Mouse (Mus musculus): ENCODE data around the gene Fgd5.
"Not testable (repeated sequence)": the region's sequence is repeated elsewhere in the genome, so short reads cannot be mapped to it uniquely, and the experiment has no call there.

Fgd5 gene

DNA sequence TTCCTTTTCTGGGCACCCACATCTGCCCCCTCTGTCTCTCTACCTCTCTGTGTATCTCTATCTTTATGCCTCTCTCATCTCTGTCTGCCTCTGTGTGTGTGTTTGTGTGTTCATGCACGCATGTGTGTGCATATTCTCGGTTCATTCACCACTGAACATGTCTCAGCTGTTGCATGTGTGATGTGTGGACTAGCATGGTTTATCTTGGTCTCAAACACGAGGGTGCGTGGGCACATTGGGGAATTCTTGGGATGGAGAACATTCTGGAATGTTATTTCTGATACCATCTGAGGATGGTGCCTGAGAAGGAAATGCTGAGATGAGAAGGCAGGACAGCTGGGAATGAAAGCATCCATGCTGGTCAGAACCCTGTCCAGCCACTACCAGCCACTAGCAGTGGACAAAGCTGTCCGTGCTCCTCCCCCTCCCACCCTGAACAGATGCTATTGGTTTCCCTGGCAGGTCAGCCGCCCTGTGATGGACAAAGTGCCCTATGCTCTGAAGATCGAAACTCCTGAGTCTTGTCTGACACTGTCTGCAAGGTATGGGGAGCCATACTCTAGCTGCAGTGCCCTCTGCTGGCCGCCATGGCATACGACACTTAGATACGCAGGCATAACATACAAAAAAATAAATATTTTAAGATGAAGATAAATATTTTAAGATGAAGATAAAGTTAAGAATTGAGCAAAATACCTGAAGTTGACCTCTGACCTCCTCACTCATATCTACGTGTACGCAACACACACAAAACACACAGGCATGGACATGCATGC is 87.2 kb downstream of the Fgd5 start:
- peak; percentile 30 for DNase-seq (ENCODE audit: low read depth, low spot score)

DNA sequence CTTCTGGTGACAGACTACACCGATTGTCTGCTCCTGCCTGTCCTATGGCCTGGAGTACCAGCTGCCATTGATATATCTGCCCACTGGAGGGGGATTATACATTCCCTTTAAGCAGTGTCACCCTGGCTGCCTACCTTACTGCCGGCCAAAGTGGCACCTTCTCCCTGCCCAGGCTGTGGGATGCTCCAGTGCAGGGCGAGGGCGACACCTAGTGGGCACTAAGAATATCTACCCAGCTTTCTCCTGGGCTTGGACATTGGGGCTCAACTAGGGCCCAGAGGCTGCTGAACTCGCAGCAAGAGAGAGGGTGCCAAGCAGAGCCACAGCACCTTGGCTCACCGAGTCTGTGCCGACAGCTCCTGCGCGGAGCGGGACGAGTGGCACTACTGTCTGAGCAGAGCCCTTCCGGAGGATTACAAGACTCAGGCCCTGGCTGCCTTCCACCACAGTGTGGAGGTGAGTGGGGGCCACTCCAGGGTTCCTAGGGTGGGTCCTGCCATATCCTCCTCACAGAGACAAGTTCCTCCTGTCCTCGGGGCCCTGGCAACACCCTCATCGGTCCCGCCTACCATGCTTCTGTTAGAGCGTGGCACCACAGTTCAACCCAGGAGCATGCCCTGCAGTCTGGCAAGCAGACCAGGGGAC is 88.6 kb downstream of the Fgd5 start:
- peak; percentile 60 for DNase-seq (ENCODE audit: low read depth, low spot score)

DNA sequence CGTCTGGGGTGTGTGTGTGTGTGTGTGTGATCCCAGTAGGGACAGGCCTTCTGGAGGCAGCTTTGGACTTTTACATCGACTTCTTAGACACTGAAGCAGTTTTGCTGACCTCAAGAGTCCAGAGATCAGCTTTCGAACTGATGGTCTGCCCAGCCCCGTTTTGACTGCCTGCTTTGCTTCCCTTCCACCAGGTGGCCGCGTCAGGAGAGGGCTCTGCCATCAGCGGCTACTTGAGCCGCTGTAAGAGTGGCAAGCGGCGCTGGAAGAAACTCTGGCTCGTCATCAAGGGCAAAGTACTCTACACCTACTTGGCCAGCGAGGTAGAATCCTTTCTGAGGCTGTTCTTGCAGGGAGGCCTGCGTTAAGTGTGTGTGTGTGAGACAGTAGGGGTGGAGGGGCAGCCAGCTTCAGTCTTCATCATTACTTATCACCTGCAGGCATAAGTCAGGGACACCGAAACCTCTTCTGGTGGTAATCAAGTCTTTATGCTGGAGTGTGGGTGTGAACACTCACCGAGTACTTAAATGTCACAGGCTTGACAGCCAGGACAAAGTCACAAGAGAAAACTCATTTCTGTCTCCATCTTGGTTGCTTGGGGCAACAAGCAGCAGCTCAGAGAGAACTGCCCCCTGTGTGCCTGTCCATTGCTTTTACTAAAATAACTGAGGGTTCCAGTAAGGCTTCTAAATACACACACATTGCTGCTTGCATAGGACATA is 92.6 kb downstream of the Fgd5 start:
- no peak for DNase-seq (ENCODE audit: low read depth, low spot score)

DNA sequence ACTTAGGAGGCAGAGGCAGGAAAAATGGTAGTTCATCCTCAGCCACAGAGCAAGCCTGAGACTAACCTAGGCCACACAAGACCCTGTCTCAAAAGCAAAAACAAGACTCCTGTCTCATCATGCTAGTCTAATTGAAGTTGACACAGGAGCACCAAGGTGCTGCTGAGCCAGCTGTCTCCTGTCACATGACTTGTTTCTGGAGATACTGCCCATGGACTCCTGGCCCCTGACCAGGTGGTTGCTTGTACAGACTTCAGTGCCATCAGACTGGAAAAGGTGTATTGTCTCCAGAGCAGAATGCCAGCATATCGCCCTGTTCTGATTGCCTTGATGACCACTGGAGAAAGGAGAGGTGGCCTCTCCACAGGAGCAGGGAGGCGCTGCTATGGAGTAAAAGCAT is 102.1 kb downstream of the Fgd5 start:
- no peak for DNase-seq (ENCODE audit: low read depth, low spot score)

DNA sequence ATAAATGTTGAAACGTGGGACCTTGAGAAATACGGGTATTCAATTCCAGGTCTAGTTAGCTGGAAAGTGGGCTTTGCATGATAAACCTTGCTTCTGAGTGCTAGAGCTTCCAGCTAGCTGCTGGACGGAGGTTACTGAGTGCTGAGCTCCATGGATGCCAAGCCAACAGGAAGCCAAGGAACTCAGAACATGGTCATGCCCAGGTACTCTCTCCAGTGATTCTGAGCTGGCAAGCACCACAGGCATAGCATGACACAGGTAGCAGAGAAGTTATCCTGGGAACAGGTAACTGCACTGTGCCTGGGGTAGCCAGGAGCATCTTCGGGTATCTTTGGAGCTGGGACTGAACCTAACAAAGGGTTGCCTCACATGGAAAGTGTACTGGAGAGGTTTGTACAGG is 104.1 kb downstream of the Fgd5 start:
- no peak for DNase-seq (ENCODE audit: low read depth, low spot score)

DNA sequence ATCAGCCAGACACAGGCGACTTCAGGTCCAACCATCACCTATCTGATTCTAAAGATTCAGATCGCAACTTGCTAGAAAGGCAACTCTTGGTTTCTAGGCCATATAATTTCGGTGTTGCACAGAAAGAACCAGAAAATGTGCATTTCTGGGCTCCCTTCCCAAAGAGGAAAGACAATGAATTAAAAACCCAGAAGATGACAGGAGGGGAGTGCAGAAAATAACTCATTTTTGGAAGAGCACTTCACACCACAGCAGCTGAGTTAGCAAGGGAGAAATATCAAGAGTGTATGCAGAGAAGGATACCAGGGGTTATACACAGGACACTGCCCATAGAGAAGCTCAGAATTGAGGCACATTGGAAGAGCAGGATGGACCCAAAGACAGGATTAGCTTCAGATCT is 106.3 kb downstream of the Fgd5 start:
- DNase-seq (ENCODE audit: low read depth, low spot score), result no peak

DNA sequence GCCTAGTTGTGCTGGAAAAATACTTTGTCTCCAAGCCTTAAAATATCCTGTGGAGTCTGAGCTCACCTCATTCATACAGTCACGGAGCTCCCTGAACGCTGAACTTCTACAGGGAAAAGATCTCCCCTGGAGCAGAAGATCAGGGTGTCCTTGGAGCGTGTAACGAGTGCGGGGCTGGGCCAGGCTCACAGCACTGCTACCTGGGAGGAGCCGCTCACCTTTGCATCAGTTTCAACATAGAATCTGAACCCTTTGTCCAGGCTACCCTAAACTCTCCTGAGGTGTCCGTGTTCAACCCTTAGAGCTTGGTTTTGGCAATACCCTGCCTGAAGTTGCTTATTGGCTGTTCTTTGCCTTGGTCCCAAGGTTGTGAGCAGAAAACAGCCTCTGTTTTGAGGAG is 110.5 kb downstream of the Fgd5 start:
- not testable (repeated sequence) for DNase-seq (ENCODE audit: low read depth, low spot score)

DNA sequence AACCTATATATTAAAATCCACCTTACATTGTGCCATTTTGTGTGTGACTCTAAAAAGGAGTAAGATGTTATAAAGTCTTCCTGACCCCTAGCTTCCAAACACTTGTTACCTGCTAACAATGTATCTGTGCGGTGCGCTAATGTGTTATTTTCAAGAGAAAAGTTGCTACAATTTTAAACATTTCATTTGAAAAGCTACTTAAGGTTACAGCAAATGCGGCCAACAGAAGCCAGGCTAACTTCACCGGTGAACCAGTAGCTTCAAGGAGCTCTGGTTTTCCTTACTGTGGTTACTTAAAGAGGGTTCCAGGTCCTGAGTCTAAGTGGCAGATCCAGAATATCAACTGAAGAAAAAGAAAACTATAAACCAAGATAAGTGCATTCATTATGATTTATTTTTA is 111.3 kb downstream of the Fgd5 start:
- DNase-seq (ENCODE audit: low read depth, low spot score), result no peak

DNA sequence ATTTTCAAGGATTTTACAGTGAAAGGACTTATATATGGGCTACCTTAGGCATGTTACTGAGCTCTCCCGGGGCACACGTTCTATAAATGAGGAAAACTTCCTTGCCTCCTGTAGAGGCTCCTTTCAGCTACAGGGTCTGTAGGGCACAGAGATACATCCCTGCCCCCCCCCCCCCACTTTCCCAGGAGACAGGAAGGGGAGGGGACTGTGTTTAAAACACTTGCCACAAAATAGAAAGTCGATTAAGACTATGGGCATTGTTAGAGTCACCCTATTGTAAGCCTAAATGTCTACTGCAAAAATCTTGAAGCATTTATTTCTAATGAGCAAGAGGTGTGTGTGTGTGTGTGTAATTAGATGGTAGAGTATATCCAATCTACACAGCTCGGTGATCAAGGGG is 111.8 kb downstream of the Fgd5 start:
- no peak for DNase-seq (ENCODE audit: low read depth, low spot score)

DNA sequence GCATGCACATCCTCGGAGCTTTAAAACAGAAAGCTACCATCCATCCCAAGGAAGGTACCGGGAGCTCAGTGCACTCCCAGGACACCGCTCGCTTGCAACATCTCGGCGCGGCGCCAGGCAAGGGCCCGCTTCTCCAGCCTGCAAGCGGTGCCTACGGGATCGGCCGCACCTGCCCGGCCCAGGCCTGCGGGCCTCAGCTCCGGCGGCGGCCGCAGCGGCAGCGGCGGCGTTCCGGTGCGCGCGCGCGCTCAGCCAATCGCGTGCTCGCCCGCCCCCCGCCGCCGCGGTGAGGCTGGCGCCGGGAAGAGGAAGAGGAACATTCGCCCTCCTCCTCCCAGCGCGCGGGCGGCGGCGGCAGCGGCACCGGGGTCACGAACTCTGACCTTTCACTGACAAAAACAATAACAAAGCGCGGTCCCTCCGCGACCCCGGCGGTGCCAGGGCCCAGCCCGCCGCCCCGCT is 112.5 kb downstream of the Fgd5 start, which contains the start of gene Nr2c2:
Gene Nr2c2 (plus strand): TSS at position 261 of the 462 bp plus-strand sequence.
- peak; percentile 66 for DNase-seq (ENCODE audit: low read depth, low spot score)

DNA sequence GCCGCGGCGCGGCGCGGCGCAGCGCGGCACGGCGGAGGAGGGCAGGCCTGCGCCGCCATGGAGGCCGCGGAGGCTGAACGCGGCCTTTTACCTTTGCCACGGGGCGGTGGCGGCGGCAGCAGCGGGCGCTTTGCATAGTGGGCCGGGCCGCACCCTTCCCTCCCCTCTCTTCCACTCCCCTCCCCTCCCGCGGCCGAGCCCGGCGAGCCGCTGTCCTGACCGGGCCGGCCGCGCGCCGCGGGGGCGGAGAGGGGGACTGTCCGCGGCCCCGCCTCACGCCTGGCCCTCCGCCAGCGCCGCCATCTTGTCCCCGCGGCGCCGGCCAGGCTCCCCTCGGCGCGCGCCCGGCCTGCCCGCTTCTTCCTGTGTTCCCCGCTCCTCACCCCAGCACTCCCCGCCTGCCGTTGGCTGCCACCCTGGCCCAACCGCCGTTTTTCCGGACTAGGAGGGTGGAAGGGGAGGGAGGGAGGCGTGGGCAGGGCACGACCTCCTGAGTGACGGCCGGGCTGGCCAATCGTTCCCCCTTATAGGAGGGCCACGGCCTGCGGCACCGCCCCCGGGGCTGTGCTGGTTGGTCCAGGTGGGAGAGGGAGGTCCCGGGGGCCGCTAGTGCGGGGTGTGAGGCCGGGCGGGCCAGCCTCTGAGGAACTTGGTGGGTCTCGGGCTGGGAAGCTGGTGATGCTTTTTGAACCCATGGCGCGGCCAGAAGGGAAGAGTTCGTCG is 113.2 kb downstream of the Fgd5 start:
- DNase-seq (ENCODE audit: low read depth, low spot score), result peak; percentile 98

DNA sequence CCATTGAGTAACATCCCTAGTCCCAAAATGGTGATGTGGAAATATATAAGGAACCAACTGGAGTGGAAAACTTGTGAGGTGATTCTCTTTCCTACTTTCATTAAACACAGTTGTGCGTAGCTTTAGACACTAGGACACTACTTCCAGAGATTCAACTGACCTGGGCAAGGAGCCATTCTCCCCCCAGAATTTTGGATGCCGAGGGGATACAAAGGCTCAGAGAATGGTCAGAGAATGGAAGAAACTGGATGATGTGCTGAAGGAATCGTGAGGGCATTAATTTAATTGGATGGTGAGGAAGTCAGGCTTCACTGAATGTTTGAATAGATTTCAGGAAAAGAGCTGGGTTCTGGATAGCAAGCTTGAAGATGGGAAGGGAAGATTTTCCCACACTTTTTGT is 114.1 kb downstream of the Fgd5 start:
- no peak for DNase-seq (ENCODE audit: low read depth, low spot score)

DNA sequence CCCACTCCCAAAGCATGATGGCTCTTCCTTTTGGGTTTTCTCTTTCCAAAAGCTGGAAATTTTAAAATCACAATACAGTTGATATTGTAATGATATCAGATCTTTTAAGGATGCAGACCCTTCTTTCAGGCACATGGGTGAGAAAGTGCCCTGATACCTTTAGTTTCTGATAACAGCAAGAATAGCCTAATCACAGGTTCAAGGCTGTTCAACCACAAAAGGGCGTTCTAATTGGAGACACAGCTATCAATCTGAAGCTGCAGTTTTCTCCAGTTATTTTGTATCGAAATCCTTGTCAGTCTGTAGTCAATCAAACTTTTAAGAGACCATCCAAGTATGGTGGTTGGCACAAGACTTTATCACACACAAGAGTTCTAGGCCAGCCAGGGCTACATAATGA is 115.2 kb downstream of the Fgd5 start:
- no peak for DNase-seq (ENCODE audit: low read depth, low spot score)

DNA sequence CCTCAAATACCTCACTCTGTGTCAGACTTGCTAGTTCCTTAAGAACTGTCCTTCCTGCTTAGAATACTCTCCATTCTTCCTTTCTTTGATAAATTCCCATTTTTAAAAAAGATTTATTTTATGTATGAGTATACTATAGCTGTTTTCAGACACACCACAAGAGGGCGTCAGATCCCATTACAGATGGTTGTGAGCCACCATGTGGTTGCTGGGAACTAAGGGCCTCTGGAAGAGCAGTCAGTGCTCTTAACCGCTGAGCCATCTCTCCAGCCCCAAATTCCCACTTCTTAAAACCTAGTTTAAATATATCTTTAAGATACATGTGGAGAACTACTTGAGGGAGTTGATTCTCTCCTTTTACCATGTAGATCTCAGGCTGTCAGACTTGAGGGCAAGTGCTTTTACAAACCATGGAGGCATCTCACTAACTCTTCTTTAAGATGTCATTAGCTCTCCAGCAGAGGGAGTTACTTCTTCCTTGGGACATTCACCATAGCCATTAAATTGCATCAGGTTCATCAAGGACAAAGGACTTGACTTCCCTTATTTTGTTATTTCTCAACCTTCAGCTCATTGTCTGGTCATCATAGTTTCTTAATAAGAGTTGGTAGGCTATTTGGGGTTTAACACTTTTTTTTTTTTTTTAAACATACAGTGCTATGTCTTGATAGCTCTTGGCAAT is 122.1 kb downstream of the Fgd5 start:
- no peak for DNase-seq (ENCODE audit: low read depth, low spot score)

DNA sequence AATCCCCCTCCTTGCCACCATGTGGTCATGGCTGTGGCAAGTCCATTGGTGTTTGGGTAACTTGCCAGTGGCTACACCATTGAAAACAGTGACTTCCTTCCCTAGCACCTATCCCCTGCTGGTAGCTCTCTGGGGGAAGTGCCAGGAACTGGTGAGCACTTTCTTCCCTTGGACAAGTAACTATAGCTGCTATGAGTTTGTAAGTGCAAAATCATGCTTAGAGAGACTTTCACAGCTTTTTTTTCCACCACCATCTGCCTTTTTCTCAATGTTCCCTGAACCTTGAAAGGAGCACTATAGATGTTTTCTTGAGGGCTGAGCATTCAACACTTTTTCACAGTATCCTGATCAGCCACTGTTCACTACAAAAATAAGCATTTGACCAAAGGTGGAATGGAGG is 145.9 kb downstream of the Fgd5 start:
- no peak for DNase-seq (ENCODE audit: low read depth, low spot score)
